Mouse (Mus musculus): ENCODE results near the gene Kcnab2. TPM values are rescaled to one million over a fixed set of nuclear protein-coding genes. Genes with fewer than 3 reads are reported as not detected.

Gene Kcnab2
- total RNA-seq, 2 experiments from 2014 or later = 2.2 to 2.8 TPM

DNA sequence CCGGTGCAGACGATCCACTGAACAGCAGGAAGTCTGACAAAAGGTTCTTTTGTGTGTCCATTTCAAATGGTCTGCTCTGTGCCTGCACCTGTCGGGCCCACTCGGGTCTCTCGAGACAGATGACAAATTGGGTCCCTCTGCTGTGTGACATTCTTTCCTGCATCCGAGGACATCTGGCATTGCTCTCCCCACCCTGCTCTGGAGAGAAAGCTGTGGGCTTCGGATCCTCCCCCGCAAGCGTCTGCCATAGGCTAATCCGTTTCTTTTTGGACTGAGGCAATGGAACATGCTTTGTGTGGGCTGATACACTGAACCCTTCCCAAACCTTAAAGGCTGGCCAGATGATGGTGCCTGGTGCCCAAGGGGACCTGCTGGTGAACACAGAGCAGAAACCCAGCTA, 24.6 kb downstream of the Kcnab2 start:
- no peak for DNase-seq

DNA sequence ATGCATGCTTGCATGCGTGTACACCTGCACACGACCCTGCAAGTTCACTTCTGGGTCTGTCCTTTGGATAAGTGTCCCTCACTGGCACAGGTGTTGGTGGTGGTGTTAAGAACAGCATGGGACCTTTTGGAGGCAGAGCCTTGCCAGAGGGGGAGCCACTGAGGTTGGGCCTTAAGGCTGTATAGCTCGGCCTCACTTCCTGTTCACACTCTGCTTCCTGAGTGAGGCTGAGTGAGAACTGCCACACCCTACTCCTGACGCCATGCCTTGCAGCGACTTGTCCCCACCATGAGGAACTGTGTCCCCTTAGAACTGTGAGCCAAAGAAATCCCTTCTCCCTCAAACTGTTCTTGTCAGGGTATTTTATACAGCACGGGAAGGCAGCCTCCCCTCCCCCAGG, 26.3 kb downstream of the Kcnab2 start:
- DNase-seq = no peak

DNA sequence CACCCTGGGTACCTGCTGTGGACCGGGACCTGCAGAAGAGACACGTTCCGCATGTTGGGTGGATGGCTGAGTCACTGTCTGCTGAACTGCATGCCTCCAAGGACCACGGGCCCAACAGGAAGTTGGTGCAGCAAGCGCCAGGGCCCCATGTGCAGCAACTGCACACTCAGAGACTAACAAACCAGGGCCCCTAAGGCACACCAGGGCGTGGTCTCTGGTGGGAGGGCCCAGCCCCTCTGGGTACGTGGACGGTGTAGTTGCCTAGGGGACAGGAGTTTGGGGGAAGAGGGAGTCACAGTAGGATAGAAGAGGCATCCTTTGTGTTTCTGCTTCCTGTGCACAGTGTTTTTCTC, 29.0 kb downstream of the Kcnab2 start:
- peak; percentile 39 for DNase-seq

DNA sequence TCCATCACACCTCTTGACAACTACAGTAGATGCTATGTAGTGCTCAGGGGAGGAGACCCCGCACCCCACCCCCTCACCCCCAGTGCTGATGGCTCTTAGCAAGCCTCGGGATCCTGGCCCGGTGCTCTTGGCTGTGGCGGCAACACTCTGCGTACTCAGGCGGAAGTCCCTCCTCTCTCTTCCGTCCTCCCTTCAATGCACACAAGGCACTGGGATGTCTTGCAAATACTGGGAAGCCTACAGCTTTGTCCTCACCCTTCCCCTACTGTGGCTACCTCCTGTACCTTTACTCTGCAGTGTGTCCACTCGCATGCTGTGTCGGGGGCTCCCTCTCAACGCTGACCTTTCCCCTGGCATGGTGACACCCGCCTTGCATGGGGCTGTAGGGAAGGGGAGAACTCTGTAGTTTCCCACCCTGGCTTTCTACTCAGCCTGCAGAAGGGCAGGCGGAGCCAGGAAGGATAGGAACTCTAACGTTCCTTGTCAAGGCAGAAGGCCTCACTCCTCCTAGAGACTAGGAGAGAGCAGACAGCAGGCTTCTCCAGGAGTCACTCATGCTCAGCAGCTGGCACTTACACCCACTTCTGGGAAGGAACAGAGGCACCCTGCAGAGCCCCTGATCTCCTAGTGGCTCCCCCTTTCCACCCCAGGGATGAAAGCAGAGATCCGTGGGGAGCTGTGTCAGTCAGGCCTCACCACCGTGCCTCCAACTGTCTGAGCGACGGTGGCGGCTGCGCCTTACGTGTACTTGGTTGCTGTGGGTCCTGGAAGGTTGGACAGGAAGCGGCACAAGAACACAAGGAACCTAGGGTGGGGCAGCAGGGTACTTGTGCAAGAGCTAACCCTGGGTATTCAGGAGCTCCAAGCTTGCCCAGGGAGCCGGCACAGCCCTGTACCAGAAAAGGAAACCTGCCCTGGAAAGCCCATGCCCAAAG, 29.7 kb downstream of the Kcnab2 start:
- DNase-seq = no peak

DNA sequence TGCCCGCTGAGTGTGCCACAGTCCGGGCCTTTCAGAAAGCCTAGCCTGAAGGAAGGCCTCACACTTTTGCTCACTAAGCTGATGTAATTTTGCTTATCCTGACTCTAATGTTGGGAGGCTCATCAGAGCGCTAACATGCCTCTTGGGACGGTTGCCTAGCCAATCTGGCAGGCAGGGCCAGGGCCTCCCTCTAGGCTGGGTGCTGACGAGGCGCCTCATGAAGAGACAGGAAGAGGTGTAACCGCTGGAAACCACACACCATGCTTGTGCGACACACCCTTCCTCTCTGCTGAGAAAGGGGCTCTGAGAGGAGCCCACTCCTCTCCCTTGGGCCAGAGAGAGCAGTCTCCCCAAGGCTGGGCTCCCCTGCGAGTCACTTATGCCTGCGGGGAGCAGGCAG, 31.5 kb downstream of the Kcnab2 start:
- peak; percentile 32 for DNase-seq

DNA sequence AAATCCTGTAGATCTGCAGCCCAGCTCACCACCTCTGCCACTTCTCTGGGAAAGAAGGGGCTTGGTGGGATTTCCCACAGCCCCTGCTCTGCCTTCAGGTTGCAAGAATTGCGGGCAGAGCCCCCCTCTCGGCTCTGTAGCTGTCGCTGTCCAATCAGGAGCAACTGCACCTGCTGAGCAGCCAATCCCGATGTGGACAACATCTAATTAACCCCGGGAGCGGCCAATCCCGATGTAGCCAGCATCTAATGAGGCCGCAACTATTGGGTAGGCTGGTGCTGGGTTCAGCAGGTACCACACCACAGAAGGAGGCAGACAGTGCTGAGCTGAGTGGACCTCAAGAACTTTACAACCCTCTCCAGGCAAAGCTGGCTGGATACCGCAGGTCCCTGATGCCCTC, 36.1 kb downstream of the Kcnab2 start:
- no peak for DNase-seq

DNA sequence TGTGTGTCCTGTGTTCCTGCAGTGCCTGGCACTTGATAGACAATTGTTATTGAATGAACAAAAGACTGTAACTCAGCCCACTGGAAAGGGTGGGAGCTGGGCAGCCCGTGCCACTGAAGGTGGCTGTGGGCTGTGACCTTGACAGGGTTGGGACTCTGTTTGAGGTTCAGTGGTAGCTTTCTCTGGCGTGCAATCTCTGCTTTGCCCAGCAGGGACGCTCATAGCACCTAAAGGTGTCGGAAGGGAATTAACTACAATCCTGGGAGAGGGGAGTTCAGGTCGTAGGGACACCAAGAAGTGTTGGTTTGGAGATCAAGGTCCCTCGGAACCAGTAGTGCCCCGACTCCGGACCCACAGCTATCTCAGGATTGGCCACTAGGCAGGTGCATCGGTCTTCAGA, 36.8 kb downstream of the Kcnab2 start:
- no peak for DNase-seq

DNA sequence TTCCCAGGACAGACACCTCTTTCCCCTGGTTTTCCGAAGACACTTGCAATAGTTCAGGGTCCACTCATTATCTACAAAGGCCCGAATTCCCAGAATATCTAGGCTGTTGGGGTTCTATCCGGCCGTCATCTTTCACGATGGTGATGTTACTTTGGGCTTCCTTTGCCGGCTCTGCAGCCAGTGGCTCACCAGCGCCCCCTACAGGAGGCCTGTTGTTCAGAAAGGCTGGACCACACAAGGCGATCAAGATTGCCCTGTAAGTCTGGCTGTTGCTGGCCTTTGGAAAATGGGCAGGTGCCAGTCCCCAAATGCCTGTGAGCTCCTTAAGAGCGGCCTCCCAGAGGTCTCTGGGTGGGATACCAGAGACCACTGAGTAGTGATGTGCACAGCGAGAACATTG, 42.4 kb downstream of the Kcnab2 start:
- peak; percentile 41 for DNase-seq

DNA sequence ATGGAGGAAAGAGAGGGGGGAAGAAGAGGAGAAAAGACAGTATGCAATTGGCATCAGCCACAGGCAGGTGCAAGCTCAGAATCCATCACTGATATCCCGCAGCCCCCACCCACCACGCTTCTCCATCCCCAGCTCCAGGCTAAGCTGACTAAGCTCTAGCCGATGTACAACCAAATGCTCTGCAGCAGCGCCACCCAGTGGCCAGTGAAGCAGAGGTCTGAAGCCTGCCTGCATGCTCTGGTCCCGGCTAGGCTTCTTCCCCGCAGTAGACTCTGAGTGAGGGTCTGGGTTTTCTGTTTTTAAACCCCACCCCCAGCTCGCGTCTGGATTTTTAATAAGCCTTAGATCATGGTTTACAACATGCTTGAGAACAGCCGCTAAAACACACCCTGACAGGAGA, 42.8 kb downstream of the Kcnab2 start:
- DNase-seq = peak; percentile 60

DNA sequence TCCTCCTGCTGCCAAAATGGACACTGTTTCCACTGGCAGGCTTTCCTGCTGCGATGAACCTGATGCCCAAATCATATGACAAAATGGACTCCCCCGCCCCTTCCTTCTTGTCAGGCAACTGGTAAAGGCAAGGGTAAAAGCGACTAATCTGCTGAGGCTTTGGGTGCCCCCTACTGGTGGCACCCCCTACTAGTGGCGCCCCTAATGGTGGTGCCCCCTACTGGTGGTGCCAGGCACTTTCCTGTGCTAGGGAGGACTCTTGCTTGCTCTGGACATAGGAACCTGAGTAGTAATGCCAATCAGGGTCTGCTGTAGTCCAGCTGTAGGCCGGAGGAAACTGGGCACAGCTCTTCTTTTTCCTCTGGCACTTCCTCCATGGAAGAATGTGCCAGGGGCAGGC, 45.4 kb downstream of the Kcnab2 start:
- no peak for DNase-seq

DNA sequence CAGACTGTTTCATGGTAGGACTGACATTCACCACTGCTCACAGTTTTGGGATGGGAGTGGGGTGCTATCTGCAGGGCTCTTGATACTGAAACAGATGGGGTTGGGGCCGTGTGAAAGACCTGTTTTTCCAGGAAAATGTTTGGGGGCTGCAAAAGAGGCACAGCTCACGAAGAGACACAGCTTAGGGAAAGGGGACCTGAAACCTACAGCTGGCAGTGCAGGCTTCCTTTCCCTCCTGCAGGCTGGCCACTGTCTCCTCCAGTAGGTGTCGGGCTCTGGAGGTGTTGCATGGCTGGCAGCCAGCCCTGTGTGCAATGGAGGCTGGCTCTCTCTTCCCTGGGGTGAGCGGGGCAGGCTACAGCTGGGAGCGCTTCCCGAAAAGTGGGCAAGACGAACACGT, 49.4 kb downstream of the Kcnab2 start:
- no peak for DNase-seq

DNA sequence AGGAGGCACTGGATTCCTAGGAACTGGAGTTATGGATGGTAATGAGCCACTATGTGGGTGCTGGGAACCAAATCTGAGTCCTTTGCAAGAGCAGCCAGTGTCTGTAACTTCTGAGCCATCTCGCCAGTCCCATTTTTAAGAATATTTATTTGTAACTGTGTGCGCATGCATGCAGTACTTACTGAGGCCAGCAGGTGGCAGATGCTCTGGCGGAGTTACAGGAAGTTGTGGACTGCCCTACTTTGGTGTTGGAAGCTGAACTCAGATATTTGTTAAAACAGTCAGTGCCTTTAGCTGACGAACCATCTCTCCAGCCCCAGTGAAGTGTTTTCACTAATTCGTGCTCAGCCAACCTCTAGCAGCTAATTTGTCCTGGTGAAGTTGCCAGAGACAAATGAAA, 52.7 kb downstream of the Kcnab2 start:
- no peak for DNase-seq

DNA sequence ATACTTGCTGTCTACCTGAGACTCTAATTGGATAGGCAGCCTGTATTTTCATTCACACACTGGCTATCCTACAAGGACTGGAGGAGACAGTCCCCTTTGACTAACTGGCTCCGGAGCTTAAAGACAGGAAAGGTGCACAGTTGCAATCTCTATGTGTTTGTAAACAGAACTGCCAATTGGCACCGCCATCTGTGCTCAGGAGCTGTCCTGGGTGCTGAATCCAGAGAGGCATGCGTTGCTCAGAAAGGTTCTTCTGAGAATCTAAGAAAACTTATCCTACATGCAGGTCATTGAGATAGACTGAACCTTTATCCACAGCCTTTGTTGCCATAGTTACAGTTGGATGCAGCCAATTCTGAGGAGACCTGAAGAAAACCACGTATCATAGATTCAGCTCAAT, 53.3 kb downstream of the Kcnab2 start:
- DNase-seq = no peak

DNA sequence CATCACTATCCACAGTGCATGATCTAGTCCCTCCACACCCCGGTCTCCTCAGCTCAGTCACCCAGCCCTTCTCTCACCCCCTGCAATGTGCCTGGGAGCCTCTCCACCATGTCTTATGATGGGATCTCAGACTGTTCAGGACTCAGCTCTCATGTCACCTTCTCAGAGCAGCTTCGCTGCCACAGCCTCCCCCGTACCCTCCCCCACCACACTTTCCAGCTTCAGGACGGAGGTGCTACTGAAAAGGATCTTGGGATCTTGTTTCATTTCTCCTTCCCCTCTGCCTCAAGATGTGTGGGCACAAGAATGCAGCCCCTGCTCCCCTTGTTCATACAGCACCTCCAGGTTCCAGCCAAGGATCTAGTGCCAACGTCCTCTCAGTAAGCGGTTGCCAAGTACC, 54.1 kb downstream of the Kcnab2 start:
- DNase-seq = no peak

DNA sequence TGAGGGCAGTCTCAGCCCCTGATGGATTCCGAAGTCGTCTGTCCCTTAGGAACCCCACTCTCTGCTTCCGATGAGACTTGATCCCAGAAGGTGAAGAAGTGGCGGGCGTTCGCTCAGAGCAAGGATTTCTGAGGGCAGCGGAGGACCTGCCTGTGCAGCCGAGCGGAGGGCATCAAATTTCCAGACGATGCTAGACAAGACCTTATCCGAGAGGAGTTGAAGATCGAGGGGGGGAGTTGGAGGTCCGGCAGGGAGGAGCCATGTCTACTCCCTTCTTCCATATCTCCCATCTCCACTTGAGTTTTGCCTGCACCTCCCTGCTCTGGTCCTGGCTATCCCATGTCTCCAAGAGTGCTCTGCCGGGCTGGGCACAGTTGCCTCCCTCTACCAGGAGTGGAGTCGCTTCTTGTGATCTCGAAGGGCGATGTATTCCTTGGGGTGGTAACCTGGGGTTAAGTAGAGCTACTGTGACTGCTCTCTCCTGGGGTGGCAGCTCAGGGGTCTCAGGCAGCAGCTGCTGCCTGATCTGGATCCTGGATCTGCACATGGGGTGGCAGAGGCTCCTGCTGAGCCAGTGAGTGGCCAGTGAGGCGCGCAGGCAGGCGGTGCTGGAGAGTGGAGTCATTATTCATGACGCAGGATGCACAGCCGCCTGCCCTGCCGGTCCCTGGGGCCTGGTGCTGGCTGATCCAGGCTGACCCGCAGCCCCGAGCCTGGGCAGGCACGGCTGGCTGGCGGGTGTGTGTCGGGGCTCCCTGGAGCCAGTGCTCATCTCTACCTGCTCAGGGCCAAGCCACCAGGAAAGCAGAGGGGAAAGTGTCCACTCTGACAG, 59.2 kb downstream of the Kcnab2 start:
- no peak for DNase-seq

DNA sequence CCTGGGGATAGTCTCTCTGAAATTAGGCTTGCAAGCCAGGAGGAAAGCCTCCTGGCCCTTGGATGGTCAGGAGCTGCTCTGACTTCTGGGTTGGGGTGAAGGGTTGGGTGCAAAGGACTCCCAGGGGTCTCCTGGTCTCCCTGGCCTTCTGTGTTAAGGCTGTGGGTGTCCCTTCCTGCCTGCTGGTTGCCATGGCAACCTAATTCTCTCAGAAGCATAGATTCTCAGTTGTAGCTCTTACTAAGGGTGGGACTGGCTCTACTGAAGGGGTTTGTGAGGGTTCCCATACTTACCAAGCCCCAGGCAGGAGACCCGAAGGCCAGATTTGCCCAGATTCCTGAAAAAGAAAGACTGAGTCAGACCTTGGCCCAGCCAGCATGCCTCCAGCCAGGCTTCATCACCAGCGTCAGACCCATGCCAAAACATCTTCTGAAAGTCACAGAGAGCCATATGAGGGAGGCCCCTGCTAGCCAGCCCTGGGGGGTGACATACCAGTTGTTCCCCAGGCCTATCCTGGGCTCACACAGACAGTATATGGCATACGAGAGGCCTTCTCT, 65.1 kb downstream of the Kcnab2 start:
- no peak for DNase-seq

DNA sequence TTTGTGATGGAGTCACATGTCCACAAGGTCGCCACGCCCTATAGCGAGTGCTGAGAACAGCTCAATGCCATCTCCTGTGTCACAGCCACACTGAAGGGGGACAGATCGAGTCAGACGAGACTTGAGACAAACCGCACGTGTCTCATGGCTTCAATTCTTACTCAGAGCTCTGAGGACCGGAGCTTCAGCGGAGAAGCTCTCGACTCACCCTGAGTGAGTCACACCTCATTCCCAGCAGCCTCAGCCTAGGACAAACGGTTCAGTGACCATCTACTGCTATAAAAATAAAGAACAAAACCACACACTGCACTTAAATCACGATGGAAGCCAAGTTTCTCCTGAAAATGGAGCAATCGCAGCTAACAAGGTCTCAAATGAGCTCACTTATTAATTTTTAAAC, 66.7 kb downstream of the Kcnab2 start:
- DNase-seq = no peak

DNA sequence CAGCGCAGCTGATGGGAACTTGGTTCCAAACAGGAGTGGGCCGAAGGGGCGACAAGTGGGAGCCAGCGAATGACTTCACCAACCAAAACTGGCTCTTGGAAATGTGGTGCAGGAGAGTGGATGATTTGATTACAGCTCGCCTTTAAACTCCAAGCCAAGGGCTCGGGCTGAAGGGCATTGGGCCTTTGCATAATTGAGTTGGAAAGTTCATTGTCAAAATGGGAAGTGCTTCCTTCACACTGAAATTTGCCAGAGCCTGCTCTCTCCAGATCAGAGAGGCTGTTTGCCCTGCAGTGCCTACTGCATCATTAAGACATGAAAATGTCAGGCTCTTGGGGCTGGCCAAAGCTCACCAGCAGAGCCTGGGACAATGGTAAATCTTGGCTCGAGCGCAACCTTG, 71.1 kb downstream of the Kcnab2 start:
- no peak for DNase-seq

DNA sequence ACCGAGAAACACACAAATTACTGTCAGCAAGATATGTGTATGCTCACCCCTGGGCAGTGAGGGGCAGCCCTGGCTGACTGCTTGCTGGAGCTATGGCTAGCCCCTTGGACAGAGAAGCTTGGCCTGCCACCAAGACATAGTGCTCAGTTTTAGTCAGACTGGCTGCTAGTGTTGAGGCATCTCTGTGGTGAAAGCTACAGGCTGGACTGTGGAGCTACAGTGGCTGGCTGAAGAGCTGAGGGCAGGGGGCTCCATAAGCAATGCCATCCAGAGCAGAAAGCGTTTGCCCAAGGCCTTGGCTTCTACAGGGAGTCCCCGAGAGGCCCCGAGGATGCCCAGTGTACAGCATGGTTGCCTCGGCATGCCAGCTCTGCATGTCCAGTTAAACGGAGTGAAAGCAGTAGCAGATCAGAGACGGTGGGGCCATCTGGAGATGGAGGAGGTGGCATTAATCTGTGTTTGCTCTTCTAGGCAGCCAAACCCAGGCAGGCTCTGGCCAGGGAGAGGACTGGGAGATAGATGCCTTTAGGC, 71.9 kb downstream of the Kcnab2 start:
- no peak for DNase-seq

DNA sequence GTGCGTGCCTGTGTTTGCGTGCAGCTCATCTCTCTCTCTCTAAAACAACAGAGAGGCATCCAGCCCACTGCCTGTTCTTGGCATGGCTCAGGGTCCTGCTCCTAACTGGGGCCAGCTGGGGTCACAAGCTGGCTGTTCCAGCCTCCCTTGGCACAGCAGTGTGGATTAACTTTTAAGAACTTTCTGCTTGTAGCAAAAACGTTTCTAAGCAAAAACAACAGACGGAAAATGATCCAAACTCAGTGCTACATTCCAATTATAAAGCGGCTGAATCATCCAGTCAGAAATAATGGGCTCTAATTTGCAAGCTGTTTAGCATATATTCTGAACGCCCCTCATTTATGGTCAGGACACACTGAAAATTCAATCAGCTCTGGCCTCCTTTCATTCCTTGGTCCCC, 72.5 kb downstream of the Kcnab2 start:
- peak; percentile 44 for DNase-seq

DNA sequence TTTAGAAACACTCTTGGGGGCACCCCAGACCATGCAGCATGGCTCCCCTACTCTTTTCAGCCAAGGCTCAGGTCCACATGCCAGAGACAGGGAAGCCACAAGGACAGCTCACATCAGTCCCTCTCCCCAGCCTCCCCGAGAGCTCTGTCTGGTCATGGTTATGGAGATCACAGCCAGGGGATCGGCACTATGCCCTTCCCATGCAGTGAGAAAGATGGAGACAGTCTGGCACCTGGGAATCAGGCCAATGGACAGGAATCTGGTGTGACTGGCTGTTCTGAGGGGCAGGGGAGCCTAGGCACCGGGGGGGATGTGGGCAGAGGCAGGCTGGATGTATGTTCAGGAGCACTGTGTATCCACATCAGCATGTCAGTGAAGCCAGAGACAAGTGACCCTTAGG, 78.7 kb downstream of the Kcnab2 start:
- no peak for DNase-seq

DNA sequence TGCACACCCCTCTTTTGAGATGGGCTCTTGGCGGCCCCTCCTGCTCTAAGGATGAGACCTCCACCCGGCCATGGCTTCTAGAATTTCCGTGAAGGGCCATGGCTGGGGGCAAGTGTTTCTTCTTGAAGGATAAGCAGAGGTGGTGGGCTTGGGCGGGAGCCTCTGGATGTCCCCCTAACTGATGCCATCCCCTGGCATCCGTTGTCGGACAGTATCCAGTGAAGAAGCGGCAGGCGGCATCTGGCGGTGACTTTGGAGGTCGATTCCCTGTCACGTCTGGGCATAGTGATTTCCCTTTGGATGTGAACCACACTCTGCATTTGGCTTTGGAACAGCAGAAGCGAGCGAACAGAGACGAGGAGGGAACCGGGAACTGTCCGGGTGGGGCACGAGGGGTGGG, 85.0 kb downstream of the Kcnab2 start:
- no peak for DNase-seq

DNA sequence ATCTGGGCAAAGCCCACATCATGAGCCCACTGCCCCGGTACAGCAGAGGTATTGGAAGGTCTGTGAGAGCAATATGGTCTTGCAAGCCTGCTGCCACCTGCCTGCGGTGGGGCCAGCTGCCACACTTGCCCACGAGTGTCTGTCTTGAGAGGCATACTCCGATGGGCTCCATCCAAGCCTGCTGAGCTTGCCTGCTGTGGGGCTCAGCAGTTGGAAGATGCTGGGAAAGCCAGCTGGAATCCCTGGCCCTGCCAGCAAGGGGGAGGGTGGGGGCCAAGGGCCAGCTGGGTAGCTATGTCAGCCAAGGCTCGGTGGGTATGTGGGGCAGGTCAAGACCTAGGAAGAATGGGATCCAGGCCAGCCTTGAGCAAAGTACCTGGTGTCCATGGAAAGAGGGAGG, 85.5 kb downstream of the Kcnab2 start:
- peak; percentile 43 for DNase-seq
